Mouse (Mus musculus) ES-E14 (cell line): ENCODE measurements at regions not wholly inside any gene's neighbourhood (a gene's known extent, or its start where the extent isn't known, plus 50 kb on each side); places are given as distances from the start of the nearest gene placed in this dataset.

ENCODE experiments used
- DNase-seq: peaks from one replicate; pipeline ENCODE4 v3.0.0-alpha.2; 2013; ENCODE audit warnings: low read depth, low spot score
- H3K27ac ChIP-seq: 2 replicates; pipeline ENCODE4 v1.5.1; 2012; ENCODE audit warnings: low read depth, mild to moderate bottlenecking, low read length, moderate library complexity, mixed read lengths; ENCODE audit not compliant: poor library complexity, insufficient read depth, severe bottlenecking
- H3K36me3 ChIP-seq: 2 replicates; pipeline ENCODE4 v1.6.1; 2012; ENCODE audit warnings: mild to moderate bottlenecking, low read length, moderate library complexity, mixed read lengths; ENCODE audit not compliant: control insufficient read depth, poor library complexity, insufficient read depth, severe bottlenecking
- H3K4me1 ChIP-seq, 2 experiments: fragments of 150-350 bp in 1 of 2; sonication (generic) in 1 of 2; 2 replicates each; pipeline ENCODE4 v1.6.1; 2012; ENCODE audit warnings: low read length in 2 of 2, mild to moderate bottlenecking in 1 of 2, mixed read lengths in 1 of 2; ENCODE audit not compliant: control insufficient read depth in 2 of 2, insufficient read depth in 2 of 2, poor library complexity in 1 of 2
- H3K4me3 ChIP-seq, 2 experiments: fragments of 150-350 bp in 1 of 2; sonication (generic) in 1 of 2; 2 replicates each; pipeline ENCODE4 v1.5.1; 2012; ENCODE audit warnings: low read length in 2 of 2, low read depth in 1 of 2, mild to moderate bottlenecking in 1 of 2, mixed read lengths in 1 of 2; ENCODE audit not compliant: insufficient read depth in 1 of 2, poor library complexity in 1 of 2, severe bottlenecking in 1 of 2
- H3K9ac ChIP-seq: 2 replicates; pipeline ENCODE4 v1.6.1; 2012; ENCODE audit warnings: low read depth, mild to moderate bottlenecking, low read length, mixed read lengths; ENCODE audit not compliant: poor library complexity, insufficient read depth, severe bottlenecking
- H3K9me3 ChIP-seq: fragments of 150-350 bp; sonication (generic); 2 replicates; pipeline ENCODE4 v1.6.1; 2012; ENCODE audit warnings: low read depth, mild to moderate bottlenecking, low read length; ENCODE audit not compliant: control insufficient read depth, insufficient read depth
- CHD2 ChIP-seq: IDR thresholded peaks from 2 replicates; pipeline ENCODE4 v1.6.1; 2014; ENCODE audit warnings: mild to moderate bottlenecking, low read depth, low read length, inconsistent platforms
- HCFC1 ChIP-seq: IDR thresholded peaks from 2 replicates; pipeline ENCODE4 v1.6.1; 2012; ENCODE audit warnings: low read length, inconsistent platforms, borderline replicate concordance; ENCODE audit not compliant: insufficient read depth
- MAFK ChIP-seq: IDR thresholded peaks from 2 replicates; pipeline ENCODE4 v1.6.1; 2014; ENCODE audit warnings: mild to moderate bottlenecking, low read depth, low read length, inconsistent platforms; ENCODE audit not compliant: insufficient read depth
- ZC3H11A ChIP-seq: IDR thresholded peaks from 2 replicates; pipeline ENCODE4 v1.6.1; 2012; ENCODE audit warnings: low read depth, mild to moderate bottlenecking, inconsistent platforms, low read length, borderline replicate concordance
- ZNF384 ChIP-seq: IDR thresholded peaks from 2 replicates; pipeline ENCODE4 v1.6.1; 2012; ENCODE audit warnings: low read depth, low read length, inconsistent platforms
- in situ Hi-C, 2 experiments: fragments of 600-800 bp; cut with MboI; formaldehyde crosslinking; loops; one replicate each; pipeline ENCODE4 v1.15.1; 2025; ENCODE audit warnings: low sequenced_read_pairs in 2 of 2, inconsistent platforms in 1 of 2; ENCODE audit not compliant: unreplicated experiment in 2 of 2

DNA sequence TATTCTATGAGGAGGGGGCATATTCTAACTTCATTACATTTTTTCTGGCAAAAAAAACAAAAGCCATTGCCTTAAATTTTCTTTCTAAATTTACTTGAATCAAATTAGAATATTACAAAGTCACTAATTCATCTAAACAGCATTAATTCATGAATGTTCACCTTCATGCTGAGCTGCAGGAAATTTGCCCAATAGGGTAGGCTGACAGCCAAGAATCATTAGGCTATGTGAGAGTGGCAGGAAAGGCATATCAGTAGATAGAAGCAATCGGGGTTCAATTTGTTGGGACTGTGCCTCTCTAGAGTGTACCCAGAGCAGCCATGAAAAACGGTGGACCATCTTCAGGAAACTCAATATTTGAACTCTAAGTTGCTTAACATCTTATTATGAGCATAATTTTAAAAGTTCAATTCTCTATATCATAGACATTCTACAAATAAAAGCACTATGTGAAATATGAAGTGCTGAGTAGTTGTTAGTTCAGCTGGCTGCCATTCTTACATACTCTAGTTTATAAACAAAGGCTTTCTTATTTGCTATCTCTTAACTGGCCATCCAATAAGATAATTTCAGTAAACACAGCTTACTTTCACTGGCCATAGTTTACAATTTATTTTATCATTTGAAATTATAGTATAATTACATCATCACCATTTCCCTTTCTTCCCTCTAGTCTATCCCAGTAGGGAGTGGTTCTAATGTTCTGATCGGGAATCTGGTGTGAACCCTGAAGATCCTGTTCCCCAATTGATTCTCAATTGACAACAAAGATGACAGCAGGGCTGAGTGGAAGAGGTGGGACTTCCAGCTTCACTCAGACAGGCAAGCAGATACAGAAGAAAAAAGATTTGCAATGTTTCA lies 1486.8 kb upstream of the Got2 start:
- in situ Hi-C loops = no loop called here
- TF ChIP-seq HCFC1 (no peak), ZC3H11A (no peak), MAFK (no peak), ZNF384 (no peak), CHD2 (no peak)
- Histone ChIP-seq H3K9ac (no peak overlapping the region), H3K4me1 (no peaks in the 10 kb centered on the region), H3K9me3 (no peaks in the 10 kb centered on the region), H3K27ac (no peak overlapping the region), H3K36me3 (no peaks in the 10 kb centered on the region), H3K4me3 (no peak overlapping the region)
- DNase-seq = no peak

DNA sequence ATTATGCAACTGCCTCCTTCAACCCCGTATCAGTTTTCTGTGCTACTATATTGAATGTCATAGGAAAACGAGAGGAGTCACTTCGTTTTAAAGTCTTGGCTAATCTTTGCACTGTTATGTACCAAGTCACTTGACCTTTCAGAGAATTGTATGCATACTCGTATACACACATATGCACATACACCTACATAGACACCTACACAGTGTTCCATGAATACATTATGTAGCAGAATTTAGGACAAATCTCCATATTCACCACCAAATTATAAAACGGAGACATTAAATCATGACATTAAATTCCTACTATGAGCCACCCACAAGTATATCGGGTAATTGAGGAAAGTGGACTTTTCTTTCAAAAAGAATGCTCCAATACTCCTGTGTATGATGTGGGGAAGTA lies 1458.3 kb upstream of the Got2 start:
- H3K9me3 ChIP-seq = no peaks in the 10 kb centered on the region
- no peak for TF ChIP-seq ZNF384
- TF ChIP-seq HCFC1 = no peak
- no peak for TF ChIP-seq MAFK
- no peak for TF ChIP-seq ZC3H11A
- TF ChIP-seq CHD2 = no peak
- H3K4me1 ChIP-seq = no peaks in the 10 kb centered on the region
- in situ Hi-C loops = no loop called here
- no peak for DNase-seq
- H3K36me3 ChIP-seq = no peaks in the 10 kb centered on the region
- H3K27ac ChIP-seq = no peak overlapping the region
- H3K4me3 ChIP-seq = no peak overlapping the region
- H3K9ac ChIP-seq = no peak overlapping the region

DNA sequence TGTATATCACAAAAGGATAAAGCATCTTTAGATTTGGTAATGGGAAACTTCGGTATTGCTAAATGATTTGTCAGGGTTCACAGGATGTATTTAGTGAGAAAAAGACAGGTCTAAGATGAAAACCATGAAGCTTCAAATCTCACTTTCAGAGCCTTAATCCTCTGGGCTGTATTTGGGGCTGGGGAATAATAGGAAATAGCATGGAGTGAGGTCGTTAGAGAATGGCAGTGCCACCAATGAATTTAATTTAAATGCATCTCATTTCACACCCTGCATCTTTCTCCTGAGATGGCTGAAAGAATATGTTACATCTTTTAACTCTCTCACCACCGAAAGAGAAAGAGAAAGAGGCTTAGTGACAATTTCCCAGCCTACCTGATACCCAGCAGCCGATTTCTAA lies 1427.2 kb upstream of the Got2 start:
- Histone ChIP-seq H3K36me3 (no peaks in the 10 kb centered on the region), H3K9me3 (no peaks in the 10 kb centered on the region), H3K4me3 (no peak overlapping the region), H3K9ac (no peak overlapping the region), H3K4me1 (no peaks in the 10 kb centered on the region), H3K27ac (no peak overlapping the region)
- DNase-seq = no peak
- in situ Hi-C loops = no loop called here
- TF ChIP-seq ZNF384 (no peak), CHD2 (no peak), MAFK (no peak)

DNA sequence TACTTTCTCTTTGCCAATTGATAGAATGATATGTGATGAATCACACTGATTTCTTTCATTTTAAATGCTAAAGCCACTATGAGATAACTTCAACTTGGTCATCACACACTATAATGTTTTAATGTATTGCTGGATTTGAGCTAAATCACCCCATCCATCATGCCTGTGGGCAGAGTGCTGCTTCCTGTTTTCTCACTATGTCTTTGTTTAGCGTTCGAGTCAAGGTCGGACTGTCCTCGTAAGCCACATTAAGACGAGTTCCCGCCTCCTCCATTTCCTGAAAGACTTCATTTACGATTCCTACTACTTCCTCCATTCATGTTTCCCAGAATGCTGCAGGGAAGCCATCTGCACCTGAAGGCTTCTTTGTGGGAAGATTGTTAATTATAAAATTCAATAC lies 1420.0 kb upstream of the Got2 start:
- in situ Hi-C loops = no loop called here

More for the DNA sequence above, 1420.0 kb upstream of the Got2 start:
- 0 out of 4 replicates have a peak, but pooled peaks cover 0 to 2% of the 10 kb centered on the region in 2 experiments for H3K4me1 ChIP-seq
- no peaks in the 10 kb centered on the region for H3K9me3 ChIP-seq
- no peak for DNase-seq
- no peak overlapping the region for H3K27ac ChIP-seq
- TF ChIP-seq HCFC1 = no peak
- no peak for TF ChIP-seq CHD2
- TF ChIP-seq ZC3H11A = no peak
- no peak for TF ChIP-seq ZNF384
- TF ChIP-seq MAFK = no peak
- H3K4me3 ChIP-seq = no peak overlapping the region
- no peak overlapping the region for H3K9ac ChIP-seq
- no peaks in the 10 kb centered on the region for H3K36me3 ChIP-seq
